Mouse (Mus musculus) olfactory bulb, adult 2 months (tissue): ENCODE measurements at regions not wholly inside any gene's neighbourhood (a gene's known extent, or its start where the extent isn't known, plus 50 kb on each side); places are given as distances from the start of the nearest gene placed in this dataset.

ENCODE experiments used
- CTCF ChIP-seq: fragments of 200-500 bp; IDR thresholded peaks from 2 replicates; pipeline ENCODE4 v1.5.1; 2012; ENCODE audit warnings: low read depth, mild to moderate bottlenecking, low read length, moderate library complexity; ENCODE audit not compliant: insufficient read depth
- POLR2A ChIP-seq: fragments of 200-500 bp; IDR thresholded peaks from 2 replicates; pipeline ENCODE4 v1.6.1; 2012; ENCODE audit warnings: mild to moderate bottlenecking, low read depth, low read length, moderate library complexity; ENCODE audit not compliant: insufficient read depth

- TF ChIP-seq POLR2A (no peak), CTCF (no peak)
Observed at GRCm38 (mm10) chr9:111777433-111778135, 87.4 kb upstream of the Stac start.
